Comparison of ENCODE assay signal across 15 mouse cellular contexts in genomic region chr12:112596454-112596853, GRCm38 (mm10). TPM values are rescaled to one million over a fixed set of nuclear protein-coding genes. Genes with fewer than 3 reads are reported as not detected.
DNase-seq lines count a peak whose midpoint lies in the region; ATAC-seq and TF ChIP-seq lines count a peak whose summit lies in the region.
"Had no signal": no experiment of that assay in that cellular context is flagged by ENCODE, and none has a peak within 500 bp of the region (broad histone marks: within the 10 kb centered on the region; RNA-seq: fewer than 3 reads in every experiment).

No protein-coding gene starts in this region.

- no peak for ATAC-seq in lung, embryonic 16.5 days (ENCODE audit: low read depth)
- ATAC-seq: forebrain, embryonic 14.5 days; liver, embryonic 12.5 days had no signal

- H3K27ac ChIP-seq in lung, embryonic 16.5 days (ENCODE audit: low read length), result no peak overlapping the region
- H3K27ac ChIP-seq in olfactory bulb, adult 2 months (ENCODE audit: insufficient read depth, low read depth, low read length), result peak overlapping the region; percentile 9; the same call in 1 of the 2 replicates
- H3K27ac ChIP-seq: embryonic facial prominence, embryonic 12.5 days; liver, embryonic 12.5 days; neural tube, embryonic 13.5 days had no signal

- TF ChIP-seq CTCF in olfactory bulb, adult 2 months (IDR thresholded peaks at IDR 0.05; ENCODE audit: insufficient read depth, low read depth, low read length), result no peak

- intact Hi-C loops in gastrocnemius, postnatal 14 days (cut with DNase I; ENCODE audit: low total_unique reads), result no loop called here

- no peaks in the 10 kb centered on the region for H3K27me3 ChIP-seq in lung, embryonic 16.5 days (ENCODE audit: control insufficient read depth, insufficient read depth, low read depth, low read length)
- H3K27me3 ChIP-seq: embryonic facial prominence, embryonic 12.5 days; kidney, embryonic 15.5 days; liver, embryonic 12.5 days; lung, embryonic 15.5 days; neural tube, embryonic 13.5 days had no signal

- 60% methylated on average over 9 of the region's 9 CpGs for WGBS in lung, embryonic 16.5 days
- WGBS in olfactory bulb, adult 2 months, result 64% methylated on average over 9 of the region's 9 CpGs

- no peak overlapping the region for H3K4me3 ChIP-seq in lung, embryonic 16.5 days (ENCODE audit: low read length)
- H3K4me3 ChIP-seq in olfactory bulb, adult 2 months (ENCODE audit: insufficient read depth, low read depth, low read length), result no peak overlapping the region
- H3K4me3 ChIP-seq: embryonic facial prominence, embryonic 12.5 days; heart, embryonic 13.5 days; kidney, embryonic 15.5 days; liver, embryonic 12.5 days; lung, embryonic 15.5 days; neural tube, embryonic 13.5 days had no signal

- H3K36me3 ChIP-seq in lung, embryonic 16.5 days (ENCODE audit: control insufficient read depth, insufficient read depth, low read length), result no peaks in the 10 kb centered on the region
- H3K36me3 ChIP-seq: embryonic facial prominence, embryonic 12.5 days; kidney, embryonic 15.5 days; lung, embryonic 15.5 days; neural tube, embryonic 13.5 days had no signal

- H3K9me3 ChIP-seq in lung, embryonic 16.5 days (ENCODE audit: control insufficient read depth, low read length), result no peaks in the 10 kb centered on the region
- H3K9me3 ChIP-seq: embryonic facial prominence, embryonic 12.5 days; heart, embryonic 13.5 days; kidney, embryonic 15.5 days; liver, embryonic 12.5 days; lung, embryonic 15.5 days; neural tube, embryonic 13.5 days had no signal

- peaks cover 43% of the 10 kb centered on the region for H3K4me1 ChIP-seq in lung, embryonic 16.5 days (replicated peaks; ENCODE audit: control insufficient read depth, insufficient read depth, low read length)
- H3K4me1 ChIP-seq in olfactory bulb, adult 2 months (ENCODE audit: control insufficient read depth, insufficient read depth, low read length), result peaks cover 83% of the 10 kb centered on the region

- H3K4me2 ChIP-seq in lung, embryonic 16.5 days (ENCODE audit: low read depth, low read length), result no peak overlapping the region
- H3K4me2 ChIP-seq: embryonic facial prominence, embryonic 12.5 days; heart, embryonic 13.5 days; kidney, embryonic 15.5 days; liver, embryonic 12.5 days; lung, embryonic 15.5 days; neural tube, embryonic 13.5 days had no signal

- DNase-seq in gastrocnemius, postnatal 14 days, result peak; percentile 43
- no peak for DNase-seq in gastrocnemius, adult 8-10 months (ENCODE audit: low spot score in 2 of 2)
- no peak for DNase-seq in lung, postnatal 25 days (ENCODE audit: low spot score)
- peak; percentile 35 for DNase-seq in adipocyte (ENCODE audit: low spot score)
- DNase-seq in natural killer cell, adult 2 months (ENCODE audit: low spot score in 2 of 2), result no peak
- no peak for DNase-seq in layer of hippocampus, postnatal 10 days (ENCODE audit: low spot score in 2 of 2)

- TF ChIP-seq POLR2A in olfactory bulb, adult 2 months (IDR thresholded peaks at IDR 0.05; ENCODE audit: insufficient read depth, low read depth, low read length), result no peak

- H3K9ac ChIP-seq in lung, embryonic 16.5 days (ENCODE audit: low read length), result 0 out of 2 replicates have a peak overlapping the region, but pooled peaks have one; percentile 16
- H3K9ac ChIP-seq: kidney, embryonic 15.5 days; liver, embryonic 12.5 days; lung, embryonic 15.5 days; neural tube, embryonic 13.5 days had no signal

RNA-seq across cellular contexts. Expression of gene Inf2, which starts 7.9 kb away (rescaled TPM):
- 10 to 100 TPM; 15.0 to 16.1 TPM for total RNA-seq in gastrocnemius, postnatal 14 days (2021)
- total RNA-seq in gastrocnemius, adult 8-10 months (2022), result 1 to 10 TPM; 6.7 to 9.2 (median 8.4) TPM
- 3.5 and 3.7 TPM in 2 replicates for polyA plus RNA-seq in lung, embryonic 16.5 days (2015; fragmentation: Nextera tagmentation; extraction: Ambion mirVana)
- polyA plus RNA-seq in olfactory bulb, adult 2 months (2012; ENCODE audit: insufficient read depth, insufficient read length, low replicate concordance, missing spikeins), result not detected in 2 replicates
- total RNA-seq in layer of hippocampus, postnatal 10 days (2021), result 10 to 100 TPM; 80.9 to 91.4 TPM

RNA-seq across cellular contexts. Expression of gene Adssl1, which starts 23.4 kb away (rescaled TPM):
- 100 to 1,000 TPM; 462 to 471 TPM for total RNA-seq in gastrocnemius, postnatal 14 days (2021)
- total RNA-seq in gastrocnemius, adult 8-10 months (2022), result 1,000 to 10,000 TPM in 3 of 4 experiments, 100 to 1,000 TPM in 1; 952 to 1,087 (median 1,016) TPM
- 9.4 and 10.3 TPM in 2 replicates for polyA plus RNA-seq in lung, embryonic 16.5 days (2015; fragmentation: Nextera tagmentation; extraction: Ambion mirVana)
- not detected in 2 replicates for polyA plus RNA-seq in olfactory bulb, adult 2 months (2012; ENCODE audit: insufficient read depth, insufficient read length, low replicate concordance, missing spikeins)
- 1 to 10 TPM; 2.1 to 2.4 TPM for total RNA-seq in layer of hippocampus, postnatal 10 days (2021)

RNA-seq across cellular contexts. Expression of gene Siva1, which starts 48.0 kb away (rescaled TPM):
- 10 to 100 TPM; 16.9 to 18.7 TPM for total RNA-seq in gastrocnemius, postnatal 14 days (2021)
- total RNA-seq in gastrocnemius, adult 8-10 months (2022), result 10 to 100 TPM; 22.2 to 26.3 (median 24.3) TPM
- polyA plus RNA-seq in lung, embryonic 16.5 days (2015; fragmentation: Nextera tagmentation; extraction: Ambion mirVana), result 181 and 206 TPM in 2 replicates
- polyA plus RNA-seq in olfactory bulb, adult 2 months (2012; ENCODE audit: insufficient read depth, insufficient read length, low replicate concordance, missing spikeins), result not detected in 2 replicates
- 10 to 100 TPM; 17.0 to 19.5 TPM for total RNA-seq in layer of hippocampus, postnatal 10 days (2021)

Comparison
In these comparisons a context has a peak if more than half of its experiments do, and no peak if none do; other contexts are left out.
1. DNase-seq: peak in gastrocnemius, postnatal 14 days (single experiment) and adipocyte (single experiment); none in gastrocnemius, adult 8-10 months (0 of 2), lung, postnatal 25 days (single experiment), natural killer cell, adult 2 months (0 of 2) and layer of hippocampus, postnatal 10 days (0 of 2).
2. RNA of gene Inf2, which starts 7.9 kb away (total RNA-seq): 80.9 to 91.4 TPM in layer of hippocampus, postnatal 10 days; 15.0 to 16.1 TPM in gastrocnemius, postnatal 14 days and 6.7 to 9.2 TPM in gastrocnemius, adult 8-10 months; every median in the first group is over 4 times any median in the second.
3. RNA of gene Adssl1, which starts 23.4 kb away (total RNA-seq): 952 to 1,087 TPM in gastrocnemius, adult 8-10 months and 462 to 471 TPM in gastrocnemius, postnatal 14 days; 2.1 to 2.4 TPM in layer of hippocampus, postnatal 10 days; every median in the first group is over 100 times any median in the second.